Mouse (Mus musculus) liver, adult 2 months (tissue): ENCODE measurements at regions not wholly inside any gene's neighbourhood (a gene's known extent, or its start where the extent isn't known, plus 50 kb on each side); places are given as distances from the start of the nearest gene placed in this dataset.

Experiments
- DNase-seq: peaks from one replicate; pipeline ENCODE4 v3.0.0-alpha.2; 2011; ENCODE audit warnings: low read depth, low spot score; ENCODE audit errors: extremely low read depth
- H3K27ac ChIP-seq: fragments of 200-500 bp; replicated peaks from 2 replicates; pipeline ENCODE4 v1.5.1; 2012; ENCODE audit warnings: low read depth, mild to moderate bottlenecking, control low read depth, inconsistent platforms, low read length; ENCODE audit not compliant: insufficient read depth
- H3K27me3 ChIP-seq: fragments of 200-500 bp; 2 replicates; pipeline ENCODE4 v1.6.1; 2012; ENCODE audit warnings: mild to moderate bottlenecking, moderate library complexity, low read length, inconsistent platforms; ENCODE audit not compliant: control insufficient read depth, insufficient read depth
- H3K36me3 ChIP-seq: fragments of 200-500 bp; 2 replicates; pipeline ENCODE4 v1.6.1; 2012; ENCODE audit warnings: low read length, inconsistent platforms; ENCODE audit not compliant: control insufficient read depth, insufficient read depth
- H3K4me1 ChIP-seq: fragments of 200-500 bp; 2 replicates; pipeline ENCODE4 v1.6.1; 2011; ENCODE audit warnings: low read length; ENCODE audit not compliant: control insufficient read depth, insufficient read depth
- H3K4me3 ChIP-seq: fragments of 200-500 bp; 2 replicates; pipeline ENCODE4 v1.5.1; 2011; ENCODE audit warnings: low read depth, mild to moderate bottlenecking, control low read depth, low read length, moderate library complexity; ENCODE audit not compliant: insufficient read depth
- H3K79me2 ChIP-seq: fragments of 200-500 bp; 2 replicates; pipeline ENCODE4 v1.6.1; 2012; ENCODE audit warnings: inconsistent platforms, mild to moderate bottlenecking, low read length, moderate library complexity; ENCODE audit not compliant: control insufficient read depth, insufficient read depth
- H3K9ac ChIP-seq: fragments of 200-500 bp; 2 replicates; pipeline ENCODE4 v1.6.1; 2012; ENCODE audit warnings: low read depth, mild to moderate bottlenecking, control low read depth, inconsistent platforms, low read length
- CTCF ChIP-seq: fragments of 200-500 bp; IDR thresholded peaks from 2 replicates; pipeline ENCODE4 v1.5.1; 2011; ENCODE audit warnings: low read depth, low read length, control low read depth
- POLR2A ChIP-seq: fragments of 200-500 bp; IDR thresholded peaks from 2 replicates; pipeline ENCODE4 v1.6.1; 2011; ENCODE audit warnings: low read length, control low read depth; ENCODE audit not compliant: insufficient read depth; ENCODE audit errors: extremely low read depth
- WGBS: fragments of 180-500 bp; shearing (Covaris S2); methylation state at CpG from one replicate; pipeline ENCODE4 v1.1.7; 2018; 5-methylcytosine and 5-hydroxymethylcytosine counted together

- 41% methylated on average over 1 of the region's 1 CpGs for WGBS
These were observed 645.6 kb downstream of the Tlr4 start for GRCm38 (mm10) chr4:67473034-67473433.

GRCm38 (mm10) chr4:67477264-67477845 is 650.0 kb downstream of the Tlr4 start:
- no peak for DNase-seq
- Histone ChIP-seq H3K4me1 (no peaks in the 10 kb centered on the region), H3K9ac (no peak overlapping the region), H3K4me3 (no peak overlapping the region), H3K79me2 (no peaks in the 10 kb centered on the region), H3K27ac (no peak overlapping the region), H3K36me3 (no peaks in the 10 kb centered on the region), H3K27me3 (no peaks in the 10 kb centered on the region)
- TF ChIP-seq POLR2A (no peak), CTCF (0 out of 2 replicates have a peak, but pooled peaks have one; percentile 11)
- WGBS, result 10% methylated on average over 6 of the region's 6 CpGs

More at GRCm38 (mm10) chr4:67473034-67473433, 645.6 kb downstream of the Tlr4 start:
- H3K4me3 ChIP-seq, result no peak overlapping the region
- H3K27ac ChIP-seq, result no peak overlapping the region
- TF ChIP-seq POLR2A (no peak), CTCF (no peak)
- no peaks in the 10 kb centered on the region for H3K4me1 ChIP-seq
- H3K9ac ChIP-seq, result no peak overlapping the region
- no peaks in the 10 kb centered on the region for H3K79me2 ChIP-seq
- no peaks in the 10 kb centered on the region for H3K27me3 ChIP-seq
- DNase-seq, result no peak
- H3K36me3 ChIP-seq, result no peaks in the 10 kb centered on the region

- WGBS, result 57% methylated on average over 2 of the region's 2 CpGs
- TF ChIP-seq CTCF (no peak), POLR2A (no peak)
- Histone ChIP-seq H3K27ac (no peak overlapping the region), H3K9ac (no peak overlapping the region), H3K36me3 (no peaks in the 10 kb centered on the region), H3K27me3 (no peaks in the 10 kb centered on the region), H3K4me1 (no peaks in the 10 kb centered on the region), H3K79me2 (no peaks in the 10 kb centered on the region), H3K4me3 (no peak overlapping the region)
- DNase-seq, result no peak
These were observed 650.7 kb downstream of the Tlr4 start for GRCm38 (mm10) chr4:67478081-67478480.

- no peaks in the 10 kb centered on the region for H3K27me3 ChIP-seq
- H3K27ac ChIP-seq, result no peak overlapping the region
- no peak overlapping the region for H3K4me3 ChIP-seq
- no peak for DNase-seq
- no peak overlapping the region for H3K9ac ChIP-seq
- no peak for TF ChIP-seq CTCF
- TF ChIP-seq POLR2A, result no peak
- H3K36me3 ChIP-seq, result no peaks in the 10 kb centered on the region
- H3K4me1 ChIP-seq, result no peaks in the 10 kb centered on the region
- H3K79me2 ChIP-seq, result no peaks in the 10 kb centered on the region
- 75% methylated on average over 4 of the region's 4 CpGs for WGBS
These were observed 694.9 kb downstream of the Tlr4 start for GRCm38 (mm10) chr4:67522235-67522634.

GRCm38 (mm10) chr4:67523158-67523557 is 695.8 kb downstream of the Tlr4 start:
- no peaks in the 10 kb centered on the region for H3K4me1 ChIP-seq
- TF ChIP-seq POLR2A (no peak), CTCF (no peak)
- H3K36me3 ChIP-seq, result no peaks in the 10 kb centered on the region
- H3K79me2 ChIP-seq, result no peaks in the 10 kb centered on the region
- DNase-seq, result no peak
- H3K27ac ChIP-seq, result no peak overlapping the region
- H3K4me3 ChIP-seq, result no peak overlapping the region
- H3K27me3 ChIP-seq, result no peaks in the 10 kb centered on the region
- 78% methylated on average over 2 of the region's 2 CpGs for WGBS
- no peak overlapping the region for H3K9ac ChIP-seq

- Histone ChIP-seq H3K27ac (no peak overlapping the region), H3K36me3 (no peaks in the 10 kb centered on the region), H3K4me1 (no peaks in the 10 kb centered on the region), H3K4me3 (no peak overlapping the region), H3K79me2 (no peaks in the 10 kb centered on the region), H3K9ac (no peak overlapping the region), H3K27me3 (no peaks in the 10 kb centered on the region)
- TF ChIP-seq POLR2A, result no peak
- no peak for TF ChIP-seq CTCF
- no peak for DNase-seq
- 64% methylated on average over 3 of the region's 3 CpGs for WGBS
These were observed 702.2 kb downstream of the Tlr4 start for GRCm38 (mm10) chr4:67529586-67529985.
